Mouse (Mus musculus) liver, embryonic 14.5 days (tissue): ENCODE data around the gene Vipr1. TPM values are rescaled to one million over a fixed set of nuclear protein-coding genes. Genes with fewer than 3 reads are reported as not detected.

Experiments
- ATAC-seq: fragments of 200-750 bp; cut with Nextera tagmentation; 2 replicates; pipeline ENCODE4 v1.8.0; 2017; ENCODE audit warnings: moderate number of reproducible peaks, mild to moderate bottlenecking, moderate library complexity; ENCODE audit not compliant: insufficient read depth
- DNase-seq, 3 experiments: peaks; one replicate each; pipeline ENCODE4 v3.0.0-alpha.2; 2012 to 2013; ENCODE audit warnings: low read depth in 3 of 3, low spot score in 3 of 3
- H3K27ac ChIP-seq: fragments of 300-500 bp; sonication (generic); 2 replicates; pipeline ENCODE4 v1.5.1; 2014; ENCODE audit warnings: moderate library complexity, mild to moderate bottlenecking, control low read depth, inconsistent platforms
- H3K27me3 ChIP-seq: fragments of 300-500 bp; sonication (generic); 2 replicates; pipeline ENCODE4 v1.6.1; 2014; ENCODE audit warnings: mild to moderate bottlenecking, low read length, moderate library complexity; ENCODE audit not compliant: control insufficient read depth, insufficient read depth
- H3K36me3 ChIP-seq: fragments of 300-500 bp; sonication (generic); replicated peaks from 2 replicates; pipeline ENCODE4 v1.6.1; 2014; ENCODE audit warnings: low read depth; ENCODE audit not compliant: control insufficient read depth, insufficient read depth
- H3K4me1 ChIP-seq, 2 experiments: fragments of 200-500 bp in 1 of 2; fragments of 300-500 bp in 1 of 2; sonication (generic) in 1 of 2; replicated peaks; 2 replicates each; pipeline ENCODE4 v1.6.1; 2012 to 2014; ENCODE audit warnings: antibody characterized with exemption in 1 of 2, inconsistent platforms in 1 of 2, low read length in 1 of 2; ENCODE audit not compliant: control insufficient read depth in 2 of 2, insufficient read depth in 2 of 2
- H3K4me2 ChIP-seq: fragments of 300-500 bp; sonication (generic); 2 replicates; pipeline ENCODE4 v1.6.1; 2014; ENCODE audit warnings: low read depth, mild to moderate bottlenecking, control low read depth, moderate library complexity
- H3K4me3 ChIP-seq, 2 experiments: fragments of 200-500 bp in 1 of 2; fragments of 300-500 bp in 1 of 2; sonication (generic) in 1 of 2; 2 replicates each; pipeline ENCODE4 v1.5.1; 2012 to 2014; ENCODE audit warnings: low read depth in 2 of 2, low read length in 2 of 2, mild to moderate bottlenecking in 2 of 2, control low read depth in 1 of 2, inconsistent platforms in 1 of 2, moderate library complexity in 1 of 2; ENCODE audit not compliant: insufficient read depth in 1 of 2
- H3K9ac ChIP-seq: fragments of 300-500 bp; sonication (generic); replicated peaks from 2 replicates; pipeline ENCODE4 v1.6.1; 2014; ENCODE audit warnings: mild to moderate bottlenecking, control low read depth, moderate library complexity
- H3K9me3 ChIP-seq: fragments of 300-500 bp; sonication (generic); 2 replicates; pipeline ENCODE4 v1.6.1; 2016; ENCODE audit warnings: low read length, mixed read lengths; ENCODE audit not compliant: control insufficient read depth
- CTCF ChIP-seq: IDR thresholded peaks from 2 replicates; pipeline ENCODE4 v1.5.1; 2016; ENCODE audit warnings: antibody characterized with exemption, low read depth, control low read depth
- EP300 ChIP-seq: IDR thresholded peaks from 2 replicates; pipeline ENCODE4 v1.6.1; 2016; ENCODE audit warnings: antibody characterized with exemption, low read depth
- WGBS: fragments of 180-500 bp; shearing (Covaris S2); extraction: QIAGEN DNeasy Blood & Tissue Kit; methylation state at CpG from one replicate; pipeline ENCODE4 v1.1.7; 2014; ENCODE audit not compliant: insufficient replicate concordance; 5-methylcytosine and 5-hydroxymethylcytosine counted together
- polyA plus RNA-seq, 2 experiments: library from polyadenylated mRNA; depleted of rRNA in 1 of 2; stranded (reverse) in 1 of 2; unstranded in 1 of 2; fragments of >200 nt; fragmentation: Nextera tagmentation in 1 of 2; extraction: Ambion mirVana in 1 of 2; gene quantifications; 2 replicates each; pipeline versions ENCODE4 v1.2.1 to v1.2.3; 2012 to 2014

Vipr1 gene
- polyA plus RNA-seq, 2 experiments: 0.26 to 0.46 TPM

DNA sequence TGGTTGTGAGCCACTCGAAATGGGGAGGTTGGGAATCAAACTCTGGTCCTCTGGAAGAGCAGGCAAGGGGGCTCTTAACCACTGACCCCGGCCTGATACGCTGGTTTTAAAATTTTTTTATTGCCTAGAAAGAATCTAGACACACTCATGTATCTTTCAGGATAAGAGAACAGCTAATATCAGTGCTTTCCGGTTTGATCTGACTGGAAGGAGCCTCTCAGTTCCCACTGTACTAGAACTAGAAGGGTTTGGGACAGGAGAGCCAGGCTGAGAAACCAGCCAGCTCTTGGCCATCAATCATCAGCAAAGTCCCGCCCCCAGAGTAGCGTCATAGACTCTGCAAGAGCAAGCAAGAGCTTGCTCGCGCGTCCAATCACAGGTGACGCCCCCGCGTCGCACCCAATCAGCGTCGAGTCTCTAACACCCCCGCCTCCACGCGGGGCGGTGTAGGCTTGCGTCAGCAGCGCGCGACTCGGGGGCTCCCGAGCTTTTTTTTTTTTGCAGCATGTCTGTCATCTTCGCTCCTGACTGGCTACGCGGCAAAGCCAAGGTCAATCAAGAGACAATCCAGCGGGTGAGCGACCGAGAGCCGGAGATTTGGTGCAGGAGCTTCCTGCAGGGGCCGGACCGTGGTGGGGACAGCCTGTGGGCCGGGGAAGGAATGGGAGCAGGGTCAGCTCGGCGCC, 67.5 kb downstream of the Vipr1 start, which contains the start of gene Ss18l2:
Ss18l2 (plus strand) TSS at position 432 of the 686 bp plus-strand sequence.
- TF ChIP-seq CTCF: no peak
- no peak for TF ChIP-seq EP300
- Histone ChIP-seq H3K27ac (peak within 1 kb of the TSS; percentile 91), H3K9ac (peak within 1 kb of the TSS; percentile 95), H3K4me3 (peak within 1 kb of the TSS; percentile 93 to 95), H3K9me3 (no peaks in the 10 kb centered on the region), H3K4me2 (peak within 1 kb of the TSS; percentile 75), H3K4me1 (peaks cover 26 to 35% of the 10 kb centered on the region in 2 experiments), H3K27me3 (no peaks in the 10 kb centered on the region), H3K36me3 (peaks cover 6% of the 10 kb centered on the region)
- WGBS: 4% methylated on average over 37 of the region's 37 CpGs
- DNase-seq (peak; percentile 99), ATAC-seq (peak; percentile 90)

- Histone ChIP-seq H3K27me3 (no peaks in the 10 kb centered on the region), H3K9ac (peak overlapping the region; percentile 95), H3K9me3 (no peaks in the 10 kb centered on the region), H3K27ac (peak overlapping the region; percentile 91), H3K36me3 (peaks cover 6% of the 10 kb centered on the region), H3K4me2 (peak overlapping the region; percentile 75), H3K4me3 (peak overlapping the region; percentile 93 to 95), H3K4me1 (peaks cover 23 to 31% of the 10 kb centered on the region in 2 experiments)
- DNase-seq (peak in 1 of 3 experiments; percentile 47), ATAC-seq (peak; percentile 67)
- WGBS: 0% methylated on average over 18 of the region's 18 CpGs
- peak; percentile 34 for TF ChIP-seq CTCF
- TF ChIP-seq EP300: no peak
Measured at GRCm38 (mm10) chr9:121710584-121710975, 68.1 kb downstream of the Vipr1 start.

DNA sequence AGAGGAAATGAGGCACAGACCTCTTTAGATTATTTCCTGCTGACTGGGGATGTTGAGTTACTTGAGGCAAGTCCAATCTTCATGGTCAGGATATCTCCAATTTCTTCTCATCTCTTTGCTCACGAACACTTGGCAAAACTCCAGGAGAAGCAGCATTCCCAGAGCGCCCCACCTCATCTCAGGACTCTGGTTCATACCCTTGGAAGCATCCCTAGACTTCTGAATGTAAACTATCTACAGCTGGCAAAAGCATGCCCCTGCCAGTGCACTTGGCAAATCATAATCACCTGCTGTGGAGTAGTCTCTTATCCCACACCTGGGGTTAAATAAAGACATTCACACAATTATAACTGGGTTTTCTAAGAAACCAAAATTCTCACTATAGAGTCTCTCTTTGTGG, 74.5 kb downstream of the Vipr1 start:
- no peak for DNase-seq
- Histone ChIP-seq H3K27me3 (no peaks in the 10 kb centered on the region), H3K27ac (no peak overlapping the region), H3K4me2 (no peak overlapping the region), H3K9me3 (no peaks in the 10 kb centered on the region), H3K4me3 (no peak overlapping the region), H3K9ac (no peak overlapping the region), H3K36me3 (peaks cover 6% of the 10 kb centered on the region), H3K4me1 (peaks cover 4 to 16% of the 10 kb centered on the region in 2 experiments)
- WGBS: 66% methylated on average over 2 of the region's 2 CpGs
- ATAC-seq: no peak
- no peak for TF ChIP-seq CTCF
- TF ChIP-seq EP300: no peak

DNA sequence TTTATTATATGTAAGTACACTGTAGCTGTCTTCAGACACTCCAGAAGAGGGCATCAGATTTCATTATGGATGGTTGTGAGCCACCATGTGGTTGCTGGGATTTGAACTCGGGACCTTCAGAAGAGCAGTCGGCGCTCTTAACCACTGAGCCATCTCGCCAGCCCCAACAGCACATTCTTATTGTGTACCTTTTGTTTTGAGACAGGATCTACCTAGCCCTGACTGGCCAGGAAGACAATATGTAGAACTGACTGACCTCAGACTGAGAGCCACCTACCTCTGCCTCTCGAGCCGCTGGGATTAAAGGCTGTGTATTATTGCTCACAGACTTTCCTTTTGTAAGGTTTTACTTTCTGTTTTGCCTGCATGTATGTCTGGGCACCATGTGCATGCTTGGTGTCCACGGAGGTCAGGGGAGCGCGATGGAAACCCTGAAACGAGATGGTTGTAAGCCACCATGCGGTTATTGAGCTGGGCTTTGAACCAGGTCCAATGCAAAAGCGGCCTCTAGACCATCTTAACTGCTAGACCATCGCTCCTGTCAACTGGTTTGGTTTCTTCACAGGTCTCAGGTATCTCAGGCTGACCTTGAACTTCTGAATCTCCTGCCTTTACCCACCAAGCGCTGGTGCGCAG, 75.7 kb downstream of the Vipr1 start:
- ATAC-seq: no peak
- TF ChIP-seq CTCF (no peak), EP300 (no peak)

GRCm38 (mm10) chr9:121718792-121719318, 76.3 kb downstream of the Vipr1 start, which contains the start of gene Nktr:
Nktr (plus strand) TSS chr9:121719169.
- WGBS: 0% methylated on average over 54 of the region's 61 CpGs
- H3K4me1 ChIP-seq: peaks cover 4 to 16% of the 10 kb centered on the region in 2 experiments

More for the DNA sequence above, 75.7 kb downstream of the Vipr1 start:
- Histone ChIP-seq H3K27ac (peak overlapping the region; percentile 71), H3K9me3 (no peaks in the 10 kb centered on the region), H3K4me3 (peak overlapping the region; percentile 60 to 91), H3K9ac (peak overlapping the region; percentile 71), H3K4me1 (peaks cover 4 to 16% of the 10 kb centered on the region in 2 experiments), H3K27me3 (no peaks in the 10 kb centered on the region), H3K4me2 (peak overlapping the region; percentile 83), H3K36me3 (no peaks in the 10 kb centered on the region)
- WGBS: 59% methylated on average over 15 of the region's 15 CpGs
- no peak for DNase-seq

More at GRCm38 (mm10) chr9:121718792-121719318, 76.3 kb downstream of the Vipr1 start, which contains the start of gene Nktr:
- Histone ChIP-seq H3K4me3 (peak within 1 kb of the TSS; percentile 90 to 91), H3K9ac (peak within 1 kb of the TSS; percentile 88), H3K27me3 (no peaks in the 10 kb centered on the region), H3K4me2 (peak within 1 kb of the TSS; percentile 99), H3K36me3 (no peaks in the 10 kb centered on the region), H3K27ac (peak within 1 kb of the TSS; percentile 84), H3K9me3 (no peaks in the 10 kb centered on the region)
- ATAC-seq (peak; percentile 97), DNase-seq (peak; percentile 97)
- TF ChIP-seq CTCF: peak; percentile 35
- no peak; the same call in 1 of the 2 replicates for TF ChIP-seq EP300
